Mouse (Mus musculus) stomach, embryonic 16.5 days (tissue): Measurements from ENCODE around the gene Cpsf6. TPM values are rescaled to one million over a fixed set of nuclear protein-coding genes. Genes with fewer than 3 reads are reported as not detected.
"Not testable (repeated sequence)": the region's sequence is repeated elsewhere in the genome, so short reads cannot be mapped to it uniquely, and the experiment has no call there.

Source experiments
- ATAC-seq: fragments of 200-750 bp; cut with Nextera tagmentation; 2 replicates; pipeline ENCODE4 v1.8.0; 2017; ENCODE audit warnings: moderate number of reproducible peaks, moderate TSS enrichment; ENCODE audit not compliant: insufficient read depth, low FRiP score
- H3K27ac ChIP-seq: fragments of 300-500 bp; sonication (generic); 2 replicates; pipeline ENCODE4 v1.5.1; 2014; ENCODE audit warnings: low read length
- H3K27me3 ChIP-seq: fragments of 300-500 bp; sonication (generic); 2 replicates; pipeline ENCODE4 v1.6.1; 2014; ENCODE audit warnings: low read length, control low read depth, mixed read lengths; ENCODE audit not compliant: control insufficient read depth, insufficient read depth
- H3K36me3 ChIP-seq: fragments of 300-500 bp; sonication (generic); 2 replicates; pipeline ENCODE4 v1.6.1; 2014; ENCODE audit warnings: low read length; ENCODE audit not compliant: control insufficient read depth, insufficient read depth
- H3K4me1 ChIP-seq: fragments of 300-500 bp; sonication (generic); 2 replicates; pipeline ENCODE4 v1.6.1; 2014; ENCODE audit warnings: low read length, control low read depth, mixed read lengths; ENCODE audit not compliant: control insufficient read depth, insufficient read depth
- H3K4me2 ChIP-seq: fragments of 300-500 bp; sonication (generic); 2 replicates; pipeline ENCODE4 v1.6.1; 2014; ENCODE audit warnings: low read depth, low read length, mixed read lengths
- H3K4me3 ChIP-seq: fragments of 300-500 bp; sonication (generic); replicated peaks from 2 replicates; pipeline ENCODE4 v1.5.1; 2014; ENCODE audit warnings: mild to moderate bottlenecking, low read length
- H3K9ac ChIP-seq: fragments of 300-500 bp; sonication (generic); 2 replicates; pipeline ENCODE4 v1.6.1; 2014; ENCODE audit warnings: low read length
- H3K9me3 ChIP-seq: fragments of 300-500 bp; sonication (generic); replicated peaks from 2 replicates; pipeline ENCODE4 v1.6.1; 2016; ENCODE audit warnings: low read length, control low read depth; ENCODE audit not compliant: control insufficient read depth
- WGBS: fragments of 180-500 bp; shearing (Covaris S2); extraction: QIAGEN DNeasy Blood & Tissue Kit; methylation state at CpG from one replicate; pipeline ENCODE4 v1.1.7; 2014; 5-methylcytosine and 5-hydroxymethylcytosine counted together
- polyA plus RNA-seq: library from polyadenylated mRNA; unstranded; fragments of >200 nt; fragmentation: Nextera tagmentation; extraction: Ambion mirVana; gene quantifications from 2 replicates; pipeline ENCODE4 v1.2.1, GENCODE M21; 2015

Gene Cpsf6
- polyA plus RNA-seq, 1 experiment from 2014 or later, result 121 TPM

- WGBS, result 46% methylated on average over 31 of the region's 31 CpGs
- no peak overlapping the region for H3K4me3 ChIP-seq
- no peak overlapping the region for H3K4me2 ChIP-seq
- no peaks in the 10 kb centered on the region for H3K36me3 ChIP-seq
- H3K4me1 ChIP-seq, result 0 out of 2 replicates have a peak, but pooled peaks cover 3% of the 10 kb centered on the region
- no peaks in the 10 kb centered on the region for H3K27me3 ChIP-seq
- ATAC-seq, result no peak
- H3K9ac ChIP-seq, result no peak overlapping the region
- H3K9me3 ChIP-seq, result no peaks in the 10 kb centered on the region
- H3K27ac ChIP-seq, result no peak overlapping the region
Observed at GRCm38 (mm10) chr10:117389904-117390875, 10.4 kb upstream of the Cpsf6 start.

- Histone ChIP-seq H3K27me3 (no peaks in the 10 kb centered on the region), H3K4me2 (no peak overlapping the region), H3K36me3 (no peaks in the 10 kb centered on the region), H3K9ac (no peak overlapping the region), H3K27ac (no peak overlapping the region), H3K4me3 (no peak overlapping the region), H3K4me1 (0 out of 2 replicates have a peak, but pooled peaks cover 3% of the 10 kb centered on the region), H3K9me3 (no peaks in the 10 kb centered on the region)
- ATAC-seq, result no peak
- 82% methylated on average over 1 of the region's 1 CpGs for WGBS
Observed at GRCm38 (mm10) chr10:117389371-117389740, 9.5 kb upstream of the Cpsf6 start.

GRCm38 (mm10) chr10:117388637-117389370 is 9.0 kb upstream of the Cpsf6 start:
- H3K9me3 ChIP-seq, result no peaks in the 10 kb centered on the region
- no peak overlapping the region for H3K27ac ChIP-seq
- no peak overlapping the region for H3K4me3 ChIP-seq
- no peak overlapping the region for H3K9ac ChIP-seq
- no peaks in the 10 kb centered on the region for H3K27me3 ChIP-seq
- H3K4me2 ChIP-seq, result no peak overlapping the region
- no peak for ATAC-seq
- H3K4me1 ChIP-seq, result 0 out of 2 replicates have a peak, but pooled peaks cover 2% of the 10 kb centered on the region
- WGBS, result 72% methylated on average over 2 of the region's 2 CpGs
- no peaks in the 10 kb centered on the region for H3K36me3 ChIP-seq

GRCm38 (mm10) chr10:117387961-117388636 is 8.3 kb upstream of the Cpsf6 start:
- H3K27me3 ChIP-seq, H3K27ac ChIP-seq, H3K4me1 ChIP-seq, ATAC-seq, H3K9me3 ChIP-seq, H3K4me3 ChIP-seq, H3K4me2 ChIP-seq, H3K36me3 ChIP-seq, H3K9ac ChIP-seq: not testable (repeated sequence)
- 67% methylated on average over 3 of the region's 3 CpGs for WGBS

- no peak overlapping the region for H3K27ac ChIP-seq
- no peaks in the 10 kb centered on the region for H3K27me3 ChIP-seq
- no peak overlapping the region for H3K9ac ChIP-seq
- H3K4me3 ChIP-seq, result no peak overlapping the region
- no peaks in the 10 kb centered on the region for H3K4me1 ChIP-seq
- no peak overlapping the region for H3K4me2 ChIP-seq
- 79% methylated on average over 6 of the region's 6 CpGs for WGBS
- H3K36me3 ChIP-seq, result no peaks in the 10 kb centered on the region
- ATAC-seq, result no peak
- H3K9me3 ChIP-seq, result no peaks in the 10 kb centered on the region
Observed at GRCm38 (mm10) chr10:117386981-117387380, 7.2 kb upstream of the Cpsf6 start.

GRCm38 (mm10) chr10:117386261-117386660 is 6.4 kb upstream of the Cpsf6 start:
- WGBS, result 66% methylated on average over 1 of the region's 1 CpGs

GRCm38 (mm10) chr10:117385431-117385830 is 5.6 kb upstream of the Cpsf6 start:
- Histone ChIP-seq H3K9ac (no peak overlapping the region), H3K9me3 (no peaks in the 10 kb centered on the region), H3K4me1 (no peaks in the 10 kb centered on the region), H3K27ac (no peak overlapping the region), H3K36me3 (no peaks in the 10 kb centered on the region), H3K4me3 (no peak overlapping the region), H3K4me2 (no peak overlapping the region), H3K27me3 (no peaks in the 10 kb centered on the region)
- ATAC-seq, result no peak
- 82% methylated on average over 4 of the region's 4 CpGs for WGBS

More at GRCm38 (mm10) chr10:117386261-117386660, 6.4 kb upstream of the Cpsf6 start:
- Histone ChIP-seq H3K9me3 (no peaks in the 10 kb centered on the region), H3K27ac (no peak overlapping the region), H3K9ac (no peak overlapping the region), H3K4me2 (no peak overlapping the region), H3K4me1 (no peaks in the 10 kb centered on the region), H3K4me3 (no peak overlapping the region), H3K36me3 (no peaks in the 10 kb centered on the region), H3K27me3 (no peaks in the 10 kb centered on the region)
- ATAC-seq, result no peak

- ATAC-seq, result no peak
- H3K27me3 ChIP-seq, result no peaks in the 10 kb centered on the region
- no peaks in the 10 kb centered on the region for H3K4me1 ChIP-seq
- H3K36me3 ChIP-seq, result no peaks in the 10 kb centered on the region
- no peak overlapping the region for H3K9ac ChIP-seq
- H3K27ac ChIP-seq, result no peak overlapping the region
- WGBS, result 79% methylated on average over 2 of the region's 2 CpGs
- H3K4me3 ChIP-seq, result no peak overlapping the region
- H3K9me3 ChIP-seq, result no peaks in the 10 kb centered on the region
- no peak overlapping the region for H3K4me2 ChIP-seq
Observed at GRCm38 (mm10) chr10:117385086-117385430, 5.2 kb upstream of the Cpsf6 start.
